Mouse (Mus musculus) MEL-GATA-1-ER (cell line): Measurements from ENCODE around the gene Rps6ka2.
A peak's percentile ranks its signal among the peaks of the same experiment; 100 is the strongest.

Experiments used
- DNase-seq: peaks from one replicate; pipeline ENCODE4 v3.0.0-alpha.2; 2012; ENCODE audit warnings: low read depth; ENCODE audit errors: extremely low read depth

The Rps6ka2 gene

GRCm38 (mm10) chr17:7219044-7219718 is 49.3 kb downstream of the Rps6ka2 start:
- DNase-seq, result peak; percentile 20

DNA sequence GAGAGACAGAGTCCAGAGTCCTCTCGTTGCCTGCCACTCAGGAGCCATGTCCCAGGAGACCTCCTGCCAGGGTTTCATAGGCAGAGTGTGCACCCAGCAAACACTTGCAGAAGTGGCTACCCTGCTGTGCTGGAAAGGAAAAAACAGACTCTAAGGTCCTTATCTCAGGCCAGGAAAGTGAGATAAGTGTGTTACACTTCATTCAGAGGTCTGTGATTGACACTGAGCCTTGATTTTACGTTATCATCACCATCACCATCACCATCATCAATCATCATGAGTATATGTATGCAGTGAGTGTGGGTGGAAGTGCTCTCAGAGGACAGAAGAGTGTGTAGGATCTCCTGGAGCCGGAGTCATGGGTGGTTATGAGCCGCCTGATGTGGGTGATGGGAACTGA is 51.4 kb downstream of the Rps6ka2 start:
- no peak for DNase-seq

DNA sequence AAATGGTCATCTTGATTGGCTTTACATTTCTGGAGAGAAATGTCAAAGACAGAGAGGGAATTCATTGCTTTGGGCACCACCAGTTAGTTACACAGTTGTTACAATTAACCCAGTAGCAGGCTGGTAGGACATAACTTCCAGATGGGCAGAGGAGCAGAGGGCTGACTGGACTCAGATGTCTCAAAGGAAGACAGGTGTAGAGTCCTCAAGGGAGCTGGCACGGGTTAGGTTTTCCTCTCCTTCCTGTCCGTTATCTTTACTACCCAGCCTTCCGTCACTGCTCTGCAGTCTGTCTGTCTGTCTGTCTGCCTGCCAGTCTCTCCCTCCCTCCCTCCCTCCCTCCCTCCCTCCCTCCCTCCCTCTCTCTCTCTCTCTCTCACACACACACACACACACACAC is 52.3 kb downstream of the Rps6ka2 start:
- DNase-seq, result peak; percentile 18

DNA sequence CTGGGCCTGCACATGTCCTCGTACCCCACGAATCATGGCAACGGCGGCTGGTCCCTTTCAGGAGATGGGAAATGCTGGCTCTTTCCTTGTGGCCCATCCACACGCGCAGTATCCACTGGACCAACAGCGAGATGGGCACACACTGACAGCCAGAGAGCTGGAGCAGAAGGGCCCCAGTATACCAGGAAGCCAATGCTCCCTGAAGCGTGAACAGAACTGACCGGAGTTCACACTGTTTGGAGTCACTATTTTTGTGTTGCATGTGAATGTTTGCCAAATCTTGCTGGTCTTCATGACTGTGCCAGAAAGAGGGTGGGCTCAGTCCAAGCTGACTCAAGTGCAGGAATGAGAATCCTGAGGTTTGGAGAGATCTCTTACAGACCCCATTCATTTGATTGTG is 58.6 kb downstream of the Rps6ka2 start:
- DNase-seq, result no peak

DNA sequence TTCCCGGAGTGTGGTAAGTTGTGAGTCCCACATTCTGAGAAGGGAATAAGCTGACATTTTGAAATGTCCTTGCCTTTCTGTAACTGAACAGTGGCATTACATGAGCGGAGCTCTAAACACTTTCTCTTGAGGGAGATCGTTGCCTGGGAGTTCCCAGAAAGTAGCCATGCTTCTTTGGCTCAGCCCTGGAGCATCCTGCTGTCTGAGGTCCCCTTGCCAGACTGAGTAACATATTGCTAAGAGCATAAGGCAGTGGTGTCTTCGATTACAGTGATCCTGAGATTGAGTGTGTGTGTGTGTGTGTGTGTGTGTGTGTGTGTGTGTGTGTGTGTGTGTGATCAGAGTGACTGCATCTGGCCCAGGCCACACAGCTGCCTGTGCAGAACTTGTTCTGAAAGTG is 61.4 kb downstream of the Rps6ka2 start:
- no peak for DNase-seq

- no peak for DNase-seq
Observed at GRCm38 (mm10) chr17:7231790-7232189, 61.9 kb downstream of the Rps6ka2 start.

DNA sequence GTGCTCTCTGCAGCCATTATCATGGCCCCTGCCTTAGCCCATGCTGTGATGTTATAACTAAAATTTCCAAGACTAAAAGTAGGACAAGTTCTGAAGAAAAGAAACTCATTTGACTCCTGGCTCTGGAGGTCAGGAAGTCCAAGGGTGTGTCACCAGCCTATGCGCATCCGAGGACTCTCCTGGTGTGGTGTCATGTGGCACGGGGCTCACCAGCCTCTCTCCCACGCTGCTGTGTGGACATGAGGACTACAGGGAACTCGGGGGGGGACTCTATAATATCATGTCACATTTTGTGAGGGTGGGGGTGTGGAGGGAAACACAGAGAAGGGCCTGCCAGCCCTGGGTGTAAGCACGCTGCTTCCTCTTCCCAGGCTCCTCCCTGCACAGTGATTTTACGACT is 62.5 kb downstream of the Rps6ka2 start:
- DNase-seq, result no peak

DNA sequence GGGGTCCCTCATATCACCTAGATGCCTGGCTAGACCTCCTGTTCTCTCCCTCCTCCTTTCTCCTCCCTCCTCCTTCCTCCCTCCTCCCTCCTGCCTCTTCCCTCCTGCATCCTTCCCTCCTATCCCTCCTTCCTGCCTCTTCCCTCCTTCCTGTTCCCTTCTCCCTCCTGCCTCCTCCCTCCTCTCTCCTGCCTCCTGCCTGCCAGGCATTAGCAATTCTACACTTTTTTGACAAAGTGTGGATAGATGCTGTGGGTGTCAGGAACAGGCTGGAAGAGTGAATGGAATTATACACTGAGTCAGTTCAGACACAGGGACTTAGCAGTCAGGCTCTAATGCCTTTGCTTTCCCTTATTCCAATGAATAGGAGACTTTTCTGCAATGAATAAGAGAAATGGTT is 63.3 kb downstream of the Rps6ka2 start:
- DNase-seq, result no peak

DNA sequence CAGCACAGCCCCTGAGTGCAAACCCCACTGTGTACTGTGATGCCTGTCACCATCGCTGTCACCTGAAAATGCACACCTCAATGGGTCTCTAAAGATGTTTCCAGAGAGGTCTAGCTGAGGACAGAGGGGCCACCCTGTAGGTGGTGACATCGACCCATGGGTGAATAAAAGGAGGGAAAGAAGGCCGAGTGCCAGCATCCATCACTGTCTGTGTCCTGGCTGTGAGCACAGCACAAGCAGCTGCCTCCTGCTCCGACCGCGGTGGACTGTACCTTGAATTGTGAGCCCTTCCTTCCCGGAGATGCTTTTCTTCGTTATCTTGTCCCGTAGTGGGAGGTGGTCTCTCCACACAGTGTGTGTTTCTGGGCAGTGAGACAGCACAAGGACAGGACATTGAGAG is 67.8 kb downstream of the Rps6ka2 start:
- DNase-seq, result no peak

GRCm38 (mm10) chr17:7238766-7239165 is 68.9 kb downstream of the Rps6ka2 start:
- no peak for DNase-seq

- no peak for DNase-seq
Observed at GRCm38 (mm10) chr17:7240526-7240925, 70.6 kb downstream of the Rps6ka2 start.

- DNase-seq, result no peak
Observed at GRCm38 (mm10) chr17:7245078-7245477, 75.2 kb downstream of the Rps6ka2 start.

- DNase-seq, result no peak
Observed at GRCm38 (mm10) chr17:7246893-7247556, 77.1 kb downstream of the Rps6ka2 start.

- no peak for DNase-seq
Observed at GRCm38 (mm10) chr17:7250373-7250772, 80.5 kb downstream of the Rps6ka2 start.

- DNase-seq, result no peak
Observed at GRCm38 (mm10) chr17:7257208-7257607, 87.3 kb downstream of the Rps6ka2 start.

DNA sequence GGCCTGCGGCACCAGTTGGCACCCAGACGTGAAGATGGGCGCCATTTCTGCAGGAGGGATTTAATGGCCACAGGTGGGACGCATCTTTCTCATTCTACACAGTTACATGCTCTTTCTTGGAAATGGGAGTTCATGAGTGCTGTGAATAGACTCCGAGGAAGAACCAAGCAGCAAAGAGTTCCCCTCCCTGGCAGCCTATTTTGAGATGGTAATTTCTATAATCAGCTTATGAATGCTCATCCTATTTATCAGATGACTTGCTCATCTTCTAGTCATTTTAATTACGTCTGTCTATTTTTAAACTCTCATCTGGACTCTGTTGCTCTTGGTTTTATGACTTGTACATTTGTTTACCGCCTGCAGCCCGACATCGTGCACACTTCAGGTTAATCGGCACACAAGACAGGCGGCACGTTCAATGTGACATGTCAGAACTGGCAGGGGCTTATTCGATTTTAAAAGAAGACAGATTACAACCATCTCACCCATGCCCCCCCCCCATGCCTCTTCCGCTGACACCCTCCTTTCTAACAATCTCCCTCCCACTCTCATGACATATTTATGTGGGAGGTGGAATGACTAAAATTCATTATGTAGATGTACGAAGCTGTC is 88.9 kb downstream of the Rps6ka2 start:
- DNase-seq, result no peak

- no peak for DNase-seq
Observed at GRCm38 (mm10) chr17:7260360-7260759, 90.4 kb downstream of the Rps6ka2 start.

GRCm38 (mm10) chr17:7262056-7262455 is 92.1 kb downstream of the Rps6ka2 start:
- DNase-seq, result no peak

- no peak for DNase-seq
Observed at GRCm38 (mm10) chr17:7262620-7263019, 92.7 kb downstream of the Rps6ka2 start.

DNA sequence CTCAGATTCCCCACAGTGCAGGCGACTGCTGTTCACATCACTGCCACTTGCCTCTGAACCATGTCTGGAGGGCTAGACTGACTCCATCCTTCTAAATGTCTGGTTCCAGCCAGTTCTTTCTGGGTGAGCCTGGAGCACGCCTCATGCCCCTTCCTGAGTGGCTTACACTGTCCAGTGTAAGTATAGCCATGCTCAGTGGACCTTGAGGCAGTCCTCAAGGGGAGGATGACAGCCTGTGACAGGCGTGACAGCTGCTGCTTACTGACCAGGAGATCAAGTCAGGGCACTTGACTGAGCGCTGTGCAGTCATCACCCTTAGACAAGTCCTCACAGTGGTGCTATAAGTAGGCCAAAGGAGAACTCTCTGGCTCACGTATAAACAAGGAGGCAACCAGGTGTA is 94.7 kb downstream of the Rps6ka2 start:
- DNase-seq, result no peak

GRCm38 (mm10) chr17:7265291-7265690 is 95.4 kb downstream of the Rps6ka2 start:
- DNase-seq, result no peak

DNA sequence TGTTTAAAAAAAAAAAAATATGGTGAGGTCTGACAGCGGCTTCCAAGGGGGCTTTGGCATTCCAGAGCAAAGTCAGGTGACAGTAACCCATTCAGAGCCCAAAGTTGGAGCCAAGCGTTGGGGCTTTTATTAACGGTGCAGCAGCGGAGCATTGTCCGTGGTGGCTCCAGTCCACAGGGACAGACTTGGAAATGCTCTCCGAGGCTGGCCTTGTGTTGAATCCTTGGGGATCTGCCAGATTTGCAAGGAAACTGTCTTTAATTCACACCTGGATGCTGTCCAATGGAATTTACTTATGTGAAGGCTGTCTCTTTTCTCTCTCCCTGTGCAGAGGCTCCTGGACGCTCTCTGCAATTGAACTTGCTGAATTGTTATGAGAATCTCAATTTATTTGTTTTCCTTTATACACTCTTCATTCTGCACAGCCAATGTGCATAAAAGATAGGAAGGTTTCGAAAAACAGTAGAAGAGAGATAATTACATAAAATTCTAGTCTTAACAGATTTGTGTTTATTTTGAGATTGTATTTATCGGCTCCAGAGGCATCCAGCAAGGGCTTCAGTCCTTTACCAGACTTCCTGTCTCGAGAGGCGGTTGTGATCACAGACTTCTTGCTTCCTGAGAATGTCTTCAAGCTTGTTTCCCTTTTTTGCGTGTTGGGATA is 95.9 kb downstream of the Rps6ka2 start:
- no peak for DNase-seq
